Mouse (Mus musculus) kidney, postnatal 14 days (tissue): ENCODE results near the gene Spin2g.
"Not testable (repeated sequence)": the region's sequence is repeated elsewhere in the genome, so short reads cannot be mapped to it uniquely, and the experiment has no call there.

Source experiments
- DNase-seq: peaks from one replicate; pipeline ENCODE4 v3.0.0; 2022; ENCODE audit warnings: mixed read lengths

Spin2g gene

GRCm38 (mm10) chrX:34238633-34239032 is at the start of gene Spin2g:
TSS of gene Spin2g (minus strand) at chrX:34238733.
- not testable (repeated sequence) for DNase-seq
